Mouse (Mus musculus) hindbrain, embryonic 14.5 days (tissue): Measurements from ENCODE around the gene Slc8a2. TPM values are rescaled to one million over a fixed set of nuclear protein-coding genes. Genes with fewer than 3 reads are reported as not detected.

Experiments
- ATAC-seq: fragments of 200-750 bp; cut with Nextera tagmentation; 2 replicates; pipeline ENCODE4 v1.8.0; 2017; ENCODE audit warnings: moderate number of reproducible peaks, mild to moderate bottlenecking, moderate TSS enrichment, moderate library complexity; ENCODE audit not compliant: low FRiP score
- DNase-seq: peaks from one replicate; pipeline ENCODE4 v3.0.0-alpha.2; 2015; ENCODE audit warnings: low spot score
- H3K27ac ChIP-seq: fragments of 300-500 bp; sonication (generic); 2 replicates; pipeline ENCODE4 v1.5.1; 2014; ENCODE audit warnings: mild to moderate bottlenecking, moderate library complexity
- H3K27me3 ChIP-seq: fragments of 300-500 bp; sonication (generic); 2 replicates; pipeline ENCODE4 v1.6.1; 2014; ENCODE audit warnings: mild to moderate bottlenecking, low read length, mixed read lengths; ENCODE audit not compliant: control insufficient read depth, insufficient read depth
- H3K36me3 ChIP-seq: fragments of 300-500 bp; sonication (generic); replicated peaks from 2 replicates; pipeline ENCODE4 v1.6.1; 2014; ENCODE audit not compliant: control insufficient read depth, insufficient read depth
- H3K4me1 ChIP-seq: fragments of 300-500 bp; sonication (generic); replicated peaks from 2 replicates; pipeline ENCODE4 v1.6.1; 2014; ENCODE audit warnings: antibody characterized with exemption, low read length, mixed read lengths; ENCODE audit not compliant: control insufficient read depth, insufficient read depth
- H3K4me2 ChIP-seq: fragments of 300-500 bp; sonication (generic); replicated peaks from 2 replicates; pipeline ENCODE4 v1.6.1; 2014; ENCODE audit warnings: mild to moderate bottlenecking, moderate library complexity
- H3K4me3 ChIP-seq: fragments of 300-500 bp; sonication (generic); replicated peaks from 2 replicates; pipeline ENCODE4 v1.5.1; 2014; ENCODE audit warnings: mild to moderate bottlenecking, low read length
- H3K9ac ChIP-seq: fragments of 300-500 bp; sonication (generic); 2 replicates; pipeline ENCODE4 v1.6.1; 2014
- H3K9me3 ChIP-seq: fragments of 300-500 bp; sonication (generic); 2 replicates; pipeline ENCODE4 v1.6.1; 2016; ENCODE audit warnings: low read length; ENCODE audit not compliant: control insufficient read depth
- WGBS: fragments of 180-500 bp; shearing (Covaris S2); extraction: QIAGEN DNeasy Blood & Tissue Kit; methylation state at CpG from one replicate; pipeline ENCODE4 v1.1.7; 2014; 5-methylcytosine and 5-hydroxymethylcytosine counted together
- polyA plus RNA-seq: library from polyadenylated mRNA; unstranded; fragments of >200 nt; fragmentation: Nextera tagmentation; extraction: Ambion mirVana; gene quantifications from 2 replicates; pipeline ENCODE4 v1.2.1, GENCODE M21; 2014

Slc8a2 gene
- polyA plus RNA-seq, 1 experiment from 2014 or later, result 1.4 TPM

GRCm38 (mm10) chr7:16117100-16117499, 12.5 kb upstream of the Slc8a2 start:
- WGBS, result 86% methylated on average over 3 of the region's 3 CpGs
- H3K4me1 ChIP-seq, result peaks cover 13% of the 10 kb centered on the region
- H3K27me3 ChIP-seq, result no peaks in the 10 kb centered on the region
- no peak overlapping the region for H3K9ac ChIP-seq
- H3K27ac ChIP-seq, result no peak overlapping the region
- DNase-seq (no peak), ATAC-seq (no peak)
- H3K4me3 ChIP-seq, result no peak overlapping the region
- H3K9me3 ChIP-seq, result no peaks in the 10 kb centered on the region
- peaks cover 57% of the 10 kb centered on the region for H3K36me3 ChIP-seq
- H3K4me2 ChIP-seq, result no peak overlapping the region

DNA sequence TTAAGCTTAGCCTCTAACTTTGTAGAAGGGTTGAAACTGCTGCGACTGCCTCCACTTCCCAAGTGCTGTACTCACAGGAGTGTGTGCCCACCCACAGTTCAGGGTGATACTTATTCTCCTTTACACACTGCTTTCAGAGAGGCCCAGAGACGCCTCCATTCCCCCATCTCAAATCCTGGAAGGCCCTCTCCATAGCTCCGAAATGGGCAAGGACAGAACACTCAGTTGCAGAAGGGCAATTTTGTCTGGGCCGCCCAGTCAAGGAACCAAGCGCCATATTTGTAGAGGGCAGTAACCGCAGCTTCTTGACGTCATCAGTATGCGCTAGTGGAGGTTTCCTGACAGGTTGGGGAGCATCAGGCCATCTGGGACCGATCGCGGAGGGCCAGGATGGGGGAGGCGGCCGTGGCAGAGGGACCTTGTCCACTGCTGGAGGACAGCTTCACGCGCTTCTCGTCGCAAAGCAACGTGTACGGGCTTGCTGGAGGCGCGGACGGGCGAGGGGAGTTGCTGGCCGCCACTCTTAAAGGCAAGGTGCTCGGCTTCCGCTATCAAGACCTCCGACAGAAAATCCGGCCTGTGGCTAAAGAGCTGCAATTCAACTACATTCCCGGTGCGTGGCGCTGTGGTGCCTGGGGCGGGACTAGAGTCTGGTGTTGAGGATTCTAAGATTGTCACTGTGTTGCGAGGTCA, 9.9 kb upstream of the Slc8a2 start, which contains the start of gene Kptn:
Gene Kptn (plus strand): TSS at position 327 of the 693 bp plus-strand sequence.
- no peaks in the 10 kb centered on the region for H3K9me3 ChIP-seq
- H3K9ac ChIP-seq, result peak within 1 kb of the TSS; percentile 80
- peak; percentile 89 for ATAC-seq
- no peaks in the 10 kb centered on the region for H3K27me3 ChIP-seq
- peaks cover 40% of the 10 kb centered on the region for H3K36me3 ChIP-seq
- DNase-seq, result peak; percentile 95
- peak within 1 kb of the TSS; percentile 95 for H3K27ac ChIP-seq
- H3K4me1 ChIP-seq, result peaks cover 13% of the 10 kb centered on the region
- H3K4me3 ChIP-seq, result peak within 1 kb of the TSS; percentile 64
- under 1% methylated on average over 33 of the region's 33 CpGs for WGBS
- H3K4me2 ChIP-seq, result peak within 1 kb of the TSS; percentile 59

DNA sequence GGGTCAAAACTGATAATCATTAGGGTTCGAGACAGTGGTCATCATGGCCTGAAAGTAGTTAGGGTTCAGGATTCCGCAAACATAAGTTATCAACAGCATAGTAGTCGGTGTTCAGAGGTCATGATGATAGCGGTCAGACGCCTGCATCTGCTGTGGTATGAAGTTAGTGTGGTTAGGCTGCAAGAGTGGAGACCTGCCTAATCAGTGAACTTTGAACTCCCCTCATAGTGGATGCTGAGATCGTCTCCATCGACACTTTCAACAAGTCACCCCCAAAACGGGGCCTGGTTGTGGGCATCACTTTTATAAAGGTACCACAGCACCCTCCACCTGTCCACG, 9.4 kb upstream of the Slc8a2 start:
- 57% methylated on average over 9 of the region's 9 CpGs for WGBS
- 0 out of 2 replicates have a peak overlapping the region, but pooled peaks have one; percentile 95 for H3K27ac ChIP-seq

DNA sequence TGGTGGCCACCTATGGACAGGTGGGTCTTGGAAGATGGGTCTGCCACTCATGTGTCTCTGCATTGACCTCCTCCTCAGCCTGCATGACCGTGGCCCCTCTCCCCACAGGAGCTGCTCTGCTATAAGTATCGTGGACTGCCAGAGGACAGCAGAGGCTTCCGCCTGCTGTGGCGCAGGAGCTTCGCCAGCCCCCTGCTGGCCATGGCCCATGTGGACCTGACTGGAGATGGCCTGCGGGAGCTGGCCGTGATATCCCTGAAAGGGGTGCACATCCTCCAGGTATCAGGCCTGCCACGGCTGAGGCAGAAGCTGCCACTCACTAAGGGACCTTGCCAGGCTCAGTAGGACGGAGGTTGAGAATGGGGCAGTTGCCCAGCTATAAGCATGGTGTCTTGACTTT, 3.8 kb upstream of the Slc8a2 start:
- ATAC-seq (no peak), DNase-seq (no peak)
- H3K27ac ChIP-seq, result no peak overlapping the region
- 86% methylated on average over 9 of the region's 9 CpGs for WGBS
- H3K27me3 ChIP-seq, result no peaks in the 10 kb centered on the region
- peaks cover 12% of the 10 kb centered on the region; the same call in 1 of the 2 replicates for H3K36me3 ChIP-seq
- no peak overlapping the region for H3K4me2 ChIP-seq
- H3K4me3 ChIP-seq, result no peak overlapping the region
- H3K9me3 ChIP-seq, result no peaks in the 10 kb centered on the region
- peaks cover 19% of the 10 kb centered on the region for H3K4me1 ChIP-seq
- H3K9ac ChIP-seq, result no peak overlapping the region

More for the DNA sequence above, 9.4 kb upstream of the Slc8a2 start:
- ATAC-seq (no peak), DNase-seq (no peak)
- Histone ChIP-seq H3K4me1 (peaks cover 13% of the 10 kb centered on the region), H3K4me3 (peak overlapping the region; percentile 64), H3K27me3 (no peaks in the 10 kb centered on the region), H3K9me3 (no peaks in the 10 kb centered on the region), H3K36me3 (peaks cover 35% of the 10 kb centered on the region), H3K9ac (peak overlapping the region; percentile 80), H3K4me2 (peak overlapping the region; percentile 59)

- Histone ChIP-seq H3K4me2 (no peak overlapping the region), H3K4me1 (peaks cover 39% of the 10 kb centered on the region), H3K9ac (no peak overlapping the region), H3K27me3 (no peaks in the 10 kb centered on the region), H3K4me3 (no peak overlapping the region), H3K27ac (no peak overlapping the region), H3K36me3 (peaks cover 9% of the 10 kb centered on the region; the same call in 1 of the 2 replicates), H3K9me3 (no peaks in the 10 kb centered on the region)
- WGBS, result 72% methylated on average over 6 of the region's 6 CpGs
- no peak for DNase-seq
- ATAC-seq, result no peak
Observed at GRCm38 (mm10) chr7:16128344-16128743, 1.3 kb upstream of the Slc8a2 start.

- H3K4me3 ChIP-seq, result peak overlapping the region; percentile 47; the same call in 1 of the 2 replicates
- peaks cover 44% of the 10 kb centered on the region for H3K4me1 ChIP-seq
- DNase-seq (no peak), ATAC-seq (no peak)
- H3K27ac ChIP-seq, result peak overlapping the region; percentile 63; the same call in 1 of the 2 replicates
- peak overlapping the region; percentile 74 for H3K4me2 ChIP-seq
- no peaks in the 10 kb centered on the region for H3K27me3 ChIP-seq
- no peaks in the 10 kb centered on the region for H3K9me3 ChIP-seq
- 63% methylated on average over 5 of the region's 5 CpGs for WGBS
- peak overlapping the region; percentile 67 for H3K9ac ChIP-seq
- H3K36me3 ChIP-seq, result peaks cover 5% of the 10 kb centered on the region; the same call in 1 of the 2 replicates
Observed at GRCm38 (mm10) chr7:16128899-16129298, 727 bp upstream of the Slc8a2 start.

GRCm38 (mm10) chr7:16129846-16130691, 443 bp downstream of the Slc8a2 start:
- H3K4me2 ChIP-seq, result peak overlapping the region; percentile 74
- H3K9ac ChIP-seq, result peak overlapping the region; percentile 67
- peaks cover 5% of the 10 kb centered on the region; the same call in 1 of the 2 replicates for H3K36me3 ChIP-seq
- WGBS, result 1% methylated on average over 35 of the region's 38 CpGs
- peak; percentile 79 for ATAC-seq
- no peaks in the 10 kb centered on the region for H3K27me3 ChIP-seq
- no peaks in the 10 kb centered on the region for H3K9me3 ChIP-seq
- peaks cover 56% of the 10 kb centered on the region for H3K4me1 ChIP-seq
- H3K4me3 ChIP-seq, result peak overlapping the region; percentile 47
- DNase-seq, result peak; percentile 72
- peak overlapping the region; percentile 81 for H3K27ac ChIP-seq

DNA sequence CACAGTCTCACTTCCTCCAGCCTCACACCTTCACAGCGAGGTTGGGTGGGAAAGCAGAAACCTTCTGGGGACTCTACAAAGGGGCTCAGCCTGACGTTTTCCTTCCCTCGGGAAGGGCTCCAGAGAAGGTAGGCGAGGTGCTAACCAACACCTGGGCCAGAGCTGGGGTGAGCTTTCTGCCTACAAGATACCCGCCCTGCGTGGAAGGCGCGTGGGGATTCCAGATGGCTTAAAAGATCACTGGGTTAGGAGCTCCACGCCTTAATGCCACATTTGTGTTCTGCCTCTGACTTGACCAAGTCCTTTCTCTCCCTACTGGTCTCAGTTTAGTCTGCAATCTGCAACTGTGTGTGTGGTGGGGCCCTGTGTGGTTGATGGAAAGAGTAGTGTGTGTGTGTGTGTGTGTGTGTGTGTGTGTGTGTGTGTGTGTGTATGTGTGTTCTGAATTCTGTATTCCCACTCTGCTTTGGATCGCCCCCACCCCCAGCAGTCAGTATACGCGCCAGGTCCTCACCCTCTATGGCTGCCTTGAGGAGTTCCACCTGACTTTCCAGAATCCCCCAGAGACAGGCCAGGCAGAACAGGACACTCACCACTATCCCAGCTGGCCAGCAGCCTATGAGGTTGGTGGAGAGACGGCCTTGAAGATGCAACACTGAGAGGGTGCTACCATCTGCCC, 1.5 kb downstream of the Slc8a2 start:
- peaks cover 58% of the 10 kb centered on the region for H3K4me1 ChIP-seq
- no peaks in the 10 kb centered on the region for H3K27me3 ChIP-seq
- DNase-seq (no peak), ATAC-seq (no peak)
- H3K4me3 ChIP-seq, result peak overlapping the region; percentile 47
- 35% methylated on average over 13 of the region's 13 CpGs for WGBS
- peaks cover 5% of the 10 kb centered on the region; the same call in 1 of the 2 replicates for H3K36me3 ChIP-seq
- no peaks in the 10 kb centered on the region for H3K9me3 ChIP-seq
- H3K27ac ChIP-seq, result peak overlapping the region; percentile 81
- H3K4me2 ChIP-seq, result peak overlapping the region; percentile 74
- H3K9ac ChIP-seq, result peak overlapping the region; percentile 67
